Mouse (Mus musculus): ENCODE measurements around the gene Olfr1472.
"Not testable (repeated sequence)": the region's sequence is repeated elsewhere in the genome, so short reads cannot be mapped to it uniquely, and the experiment has no call there.

The Olfr1472 gene

DNA sequence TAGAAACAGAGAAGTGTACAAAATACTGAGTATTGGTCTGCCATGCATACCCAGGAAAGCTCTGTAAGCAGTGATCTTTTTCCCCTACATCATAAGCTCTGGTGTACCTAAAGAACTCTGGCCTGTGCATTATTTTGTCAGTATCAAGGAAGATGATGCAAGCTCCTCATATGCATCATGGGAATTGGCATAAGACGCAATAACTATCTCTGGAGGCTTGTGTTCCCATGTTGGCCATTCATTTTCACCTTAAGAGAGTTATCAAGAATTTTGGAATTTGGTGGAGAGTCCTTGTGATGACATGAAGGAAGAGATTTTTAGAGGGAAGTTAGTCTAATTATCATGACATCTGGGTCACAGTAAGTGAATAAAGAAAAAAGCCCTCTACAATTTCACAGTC is at the start of gene Olfr1472:
Gene Olfr1472 (minus strand): TSS at position 101 of the 400 bp plus-strand sequence.
- CTCF ChIA-PET, result no interaction called here

GRCm38 (mm10) chr19:13500246-13500645 is 44.4 kb upstream of the Olfr1472 start, which contains the start of gene Olfr1477:
Gene Olfr1477 (plus strand): TSS chr19:13500546.
- ChIA-PET POLR2A (interaction anchor here in 1 of 4 experiments (0.6 kb wide), 1 partner anchor 14 kb away, joined by 3 read pairs; no protein-coding TSS in a partner anchor), CTCF (no interaction called here)

More for the DNA sequence above, at the start of gene Olfr1472:
- POLR2A ChIA-PET, result no interaction called here

DNA sequence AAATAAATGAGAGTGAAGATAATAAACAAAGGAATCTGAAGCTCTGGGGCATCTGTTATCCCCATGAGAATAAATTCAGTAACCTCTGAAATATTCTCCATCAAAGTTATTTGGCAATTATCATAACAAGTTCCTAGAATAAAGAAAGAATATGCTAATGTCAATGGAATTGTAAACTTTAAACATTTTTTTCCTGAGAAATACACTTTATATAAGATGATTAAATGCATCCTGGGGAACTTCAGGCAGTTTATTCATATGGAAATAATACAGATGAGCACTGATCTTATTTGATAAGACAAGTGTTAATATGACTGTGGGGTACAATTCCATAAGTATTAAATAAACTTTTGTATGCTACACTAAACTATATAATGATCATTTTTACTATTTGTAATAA is 24.2 kb upstream of the Olfr1472 start, which contains the start of gene Olfr1475:
Gene Olfr1475 (minus strand): TSS at position 101 of the 400 bp plus-strand sequence.
- ChIA-PET CTCF (no interaction called here), POLR2A (no interaction called here)

GRCm38 (mm10) chr19:13469265-13469664 is 13.4 kb upstream of the Olfr1472 start, which contains the start of gene Olfr1474:
Gene Olfr1474 (plus strand): TSS chr19:13469565.
- POLR2A ChIA-PET, CTCF ChIA-PET: not testable (repeated sequence)

DNA sequence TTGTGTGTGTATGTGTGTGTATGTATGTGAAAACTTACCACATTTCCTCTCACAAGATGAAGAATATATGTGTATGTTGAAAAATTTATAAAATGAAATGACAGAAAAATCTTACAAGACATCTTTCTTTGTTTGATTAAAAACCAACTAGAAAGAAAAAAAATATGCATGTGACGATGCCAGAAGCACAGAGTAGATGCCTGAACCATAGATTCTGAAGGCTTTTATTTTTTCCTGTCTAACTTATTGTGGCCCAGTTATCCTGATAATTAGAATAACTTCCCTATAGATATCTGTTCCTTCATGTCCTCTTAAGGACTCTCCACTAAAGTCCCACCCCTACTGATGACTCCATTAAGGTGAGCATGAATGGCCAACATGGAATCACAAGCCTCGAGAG is 12.8 kb downstream of the Olfr1472 start, which contains the start of gene Olfr1471:
Gene Olfr1471 (plus strand): TSS at position 301 of the 400 bp plus-strand sequence.
- POLR2A ChIA-PET, CTCF ChIA-PET: not testable (repeated sequence)

- ChIA-PET CTCF (no interaction called here), POLR2A (no interaction called here)
These were observed 48.3 kb downstream of the Olfr1472 start, which contains the start of gene Olfr1469 for GRCm38 (mm10) chr19:13407549-13407948. Gene Olfr1469 (plus strand): TSS chr19:13407849.
